Mouse (Mus musculus): Measurements from ENCODE around the gene Elmo2.

DNA sequence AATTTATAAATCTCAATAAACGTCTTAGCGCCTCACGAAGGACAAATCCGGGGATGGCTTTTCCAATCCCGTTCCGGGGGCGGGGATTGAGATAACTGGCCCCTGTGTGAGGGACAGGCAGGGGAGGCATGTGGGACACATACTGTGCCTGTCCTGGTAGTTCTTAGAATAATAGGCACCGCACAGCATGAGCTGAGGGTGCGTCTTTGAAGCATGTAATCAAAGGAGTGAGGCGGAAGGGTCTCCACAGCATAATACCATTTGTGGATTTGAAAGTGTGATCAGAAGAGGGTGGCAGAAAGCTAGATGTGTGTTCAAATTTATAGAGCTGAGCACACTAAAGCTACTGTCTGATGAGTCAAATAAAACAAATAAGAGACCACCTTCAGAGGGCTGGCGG, 79.9 kb downstream of the Elmo2 start:
- no peak for TF ChIP-seq EP300 (IDR thresholded peaks at IDR 0.05; ENCODE audit: insufficient read depth, low read depth, low read length)
- no peak for TF ChIP-seq CTCF (IDR thresholded peaks at IDR 0.05; ENCODE audit: low read depth, low read length)

Measured in ES-Bruce4 (cell line).